Mouse (Mus musculus): ENCODE data around the gene Olfr126. TPM values are rescaled to one million over a fixed set of nuclear protein-coding genes. Genes with fewer than 3 reads are reported as not detected.
A peak's percentile ranks its signal among the peaks of the same experiment; 100 is the strongest.

The Olfr126 gene
- total and polyA plus RNA-seq, 3 experiments, result not detected

DNA sequence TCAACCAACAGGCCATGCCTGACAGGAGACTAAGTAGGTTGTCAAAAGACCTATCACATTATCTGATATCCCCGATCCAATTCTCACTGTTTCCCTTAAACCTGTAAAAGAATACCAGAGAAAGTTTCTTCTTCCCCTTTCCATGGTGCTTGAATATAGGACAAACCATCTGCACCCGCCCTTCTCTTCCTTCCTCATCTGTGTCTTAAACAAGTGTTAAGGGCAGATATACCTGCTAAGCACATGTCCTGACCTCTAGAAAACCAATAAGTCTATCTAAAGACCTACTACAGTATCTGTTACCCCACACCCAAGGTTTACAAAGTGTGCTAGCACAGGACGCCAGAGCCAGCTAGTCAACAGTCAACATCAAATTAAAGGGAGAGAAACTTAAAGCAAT, 26.5 kb downstream of the Olfr126 start:
- H3K27me3 ChIP-seq (ENCODE audit: control insufficient read depth in 1 of 2, insufficient read depth in 2 of 2, low read length in 2 of 2), result no peaks in the 10 kb centered on the region
- H3K9me3 ChIP-seq (replicated peaks; ENCODE audit: insufficient read depth, low read length), result no peaks in the 10 kb centered on the region

DNA sequence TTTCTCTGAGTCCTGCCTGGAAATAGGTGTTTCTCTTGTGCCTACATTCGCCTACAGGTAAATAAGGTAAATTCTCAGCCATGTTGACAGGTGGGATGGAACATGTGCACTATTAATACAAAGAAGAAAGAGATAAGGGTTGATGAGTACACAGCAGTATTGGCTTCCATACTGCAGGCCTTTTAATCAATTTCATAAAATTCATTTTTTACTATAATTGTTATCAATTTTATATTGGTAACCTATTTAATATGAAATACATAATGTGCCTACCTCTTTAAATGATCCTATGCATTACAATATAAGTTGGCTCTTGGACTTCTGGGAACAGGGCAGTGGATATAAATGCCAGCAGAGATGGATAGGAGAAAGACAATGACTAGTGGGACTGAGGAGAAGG, 52.9 kb downstream of the Olfr126 start, which contains the start of gene Olfr127:
Gene Olfr127, plus strand, starts transcription at position 301 of the 400 bp plus-strand sequence.
- Histone ChIP-seq H3K4me1 (ENCODE audit: control insufficient read depth in 1 of 2, insufficient read depth in 2 of 2, low read length in 2 of 2) (no peaks in the 10 kb centered on the region), H3K36me3 (ENCODE audit: control insufficient read depth in 1 of 2, insufficient read depth in 2 of 2, low read length in 2 of 2) (no peaks in the 10 kb centered on the region), H3K27ac (ENCODE audit: control insufficient read depth, low read depth, low read length) (no peak within 1 kb of the TSS), H3K4me3 (ENCODE audit: control insufficient read depth in 1 of 2, insufficient read depth in 1 of 2, low read depth in 2 of 2, low read length in 2 of 2) (no peak within 1 kb of the TSS), H3K79me2 (ENCODE audit: control insufficient read depth, insufficient read depth, low read length, poor library complexity) (no peaks in the 10 kb centered on the region), H3K9ac (ENCODE audit: control insufficient read depth, low read depth, low read length, poor library complexity, severe bottlenecking) (no peak within 1 kb of the TSS), H3K9me3 (replicated peaks; ENCODE audit: insufficient read depth, low read length) (no peaks in the 10 kb centered on the region), H3K27me3 (ENCODE audit: control insufficient read depth in 1 of 2, insufficient read depth in 2 of 2, low read length in 2 of 2) (no peaks in the 10 kb centered on the region)
- TF ChIP-seq ETS1 (IDR thresholded peaks at IDR 0.05; ENCODE audit: low read depth, low read length) (no peak), HCFC1 (IDR thresholded peaks at IDR 0.05; ENCODE audit: low read depth, low read length) (no peak), MAX (IDR thresholded peaks at IDR 0.05; ENCODE audit: low read length) (no peak), ZKSCAN1 (IDR thresholded peaks at IDR 0.05; ENCODE audit: low read depth, low read length) (no peak), GABPA (IDR thresholded peaks at IDR 0.05; ENCODE audit: low read depth, low read length) (no peak), RAD21 (IDR thresholded peaks at IDR 0.05; ENCODE audit: low read depth, low read length) (no peak), POLR2A (IDR thresholded peaks at IDR 0.05; ENCODE audit: control insufficient read depth in 1 of 2, insufficient read depth in 1 of 2, low read depth in 1 of 2, low read length in 2 of 2, poor library complexity in 1 of 2) (no peak), ELF1 (IDR thresholded peaks at IDR 0.05; ENCODE audit: low read depth, low read length) (no peak), SMC3 (IDR thresholded peaks at IDR 0.05; ENCODE audit: low read depth, low read length) (no peak)
- DNase-seq (ENCODE audit: low read depth, low spot score), result no peak

More for the DNA sequence above, 26.5 kb downstream of the Olfr126 start:
- H3K4me1 ChIP-seq (ENCODE audit: control insufficient read depth in 1 of 2, insufficient read depth in 2 of 2, low read length in 2 of 2), result no peaks in the 10 kb centered on the region; a peak in 1 of 4 replicates
- H3K27ac ChIP-seq (ENCODE audit: control insufficient read depth, low read depth, low read length), result peak overlapping the region; percentile 34
- TF ChIP-seq JUND (IDR thresholded peaks at IDR 0.05; ENCODE audit: low read depth, low read length), result no peak
- 0 out of 2 replicates have a peak, but pooled peaks have one; percentile 26 for TF ChIP-seq GATA1 (IDR thresholded peaks at IDR 0.05; ENCODE audit: low read depth, low read length)
- TF ChIP-seq ELF1 (IDR thresholded peaks at IDR 0.05; ENCODE audit: low read depth, low read length), result no peak
- no peak for TF ChIP-seq ETS1 (IDR thresholded peaks at IDR 0.05; ENCODE audit: low read depth, low read length)
- 0 out of 2 replicates have a peak, but pooled peaks have one; percentile 39 for TF ChIP-seq TCF12 (IDR thresholded peaks at IDR 0.05; ENCODE audit: low read depth, low read length)
- TF ChIP-seq MYC (IDR thresholded peaks at IDR 0.05; ENCODE audit: low read depth, low read length), result 0 out of 2 replicates have a peak, but pooled peaks have one; percentile 46
- 0 out of 2 replicates have a peak, but pooled peaks have one; percentile 25 for TF ChIP-seq MXI1 (IDR thresholded peaks at IDR 0.05; ENCODE audit: low read depth, low read length)
- peak; percentile 54 to 75; a peak in 3 of 4 replicates for TF ChIP-seq EP300 (IDR thresholded peaks at IDR 0.05; ENCODE audit: low read depth in 1 of 2, low read length in 2 of 2)
- DNase-seq (ENCODE audit: low read depth, low spot score), result peak; percentile 66
- peaks cover 0 to 2% of the 10 kb centered on the region in 2 experiments; a peak in 2 of 4 replicates for H3K36me3 ChIP-seq (ENCODE audit: control insufficient read depth in 1 of 2, insufficient read depth in 2 of 2, low read length in 2 of 2)
- H3K4me3 ChIP-seq (ENCODE audit: control insufficient read depth in 1 of 2, insufficient read depth in 1 of 2, low read depth in 2 of 2, low read length in 2 of 2), result no peak overlapping the region
- H3K9ac ChIP-seq (ENCODE audit: control insufficient read depth, low read depth, low read length, poor library complexity, severe bottlenecking), result no peak overlapping the region
- H3K79me2 ChIP-seq (ENCODE audit: control insufficient read depth, insufficient read depth, low read length, poor library complexity), result no peaks in the 10 kb centered on the region

Other genes with a start within 250 kb of the Olfr126 start
- gene Olfr115, start 220.4 kb upstream of the Olfr126 start, total RNA-seq (2012; rRNA removed), result not detected in 2 replicates
- not detected for gene Olfr115, start 220.4 kb upstream of the Olfr126 start, polyA plus RNA-seq (2012; ENCODE audit: insufficient read depth in 1 of 2, insufficient read length in 2 of 2, low read depth in 1 of 2, low replicate concordance in 2 of 2, missing spikeins in 1 of 2)
- not detected in 2 replicates for gene Olfr116, start 220.3 kb upstream of the Olfr126 start, total RNA-seq (2012; rRNA removed)
- not detected for gene Olfr116, start 220.3 kb upstream of the Olfr126 start, polyA plus RNA-seq (2012; ENCODE audit: insufficient read depth in 1 of 2, insufficient read length in 2 of 2, low read depth in 1 of 2, low replicate concordance in 2 of 2, missing spikeins in 1 of 2)
- gene Olfr117, start 183.7 kb upstream of the Olfr126 start, total RNA-seq (2012; rRNA removed), result not detected in 2 replicates
- gene Olfr117, start 183.7 kb upstream of the Olfr126 start, polyA plus RNA-seq (2012; ENCODE audit: insufficient read depth in 1 of 2, insufficient read length in 2 of 2, low read depth in 1 of 2, low replicate concordance in 2 of 2, missing spikeins in 1 of 2), result under 1 TPM in 1 of 2 experiments, not detected in 1; 0.03 TPM
- not detected in 2 replicates for gene Olfr118, start 180.5 kb upstream of the Olfr126 start, total RNA-seq (2012; rRNA removed)
- not detected for gene Olfr118, start 180.5 kb upstream of the Olfr126 start, polyA plus RNA-seq (2012; ENCODE audit: insufficient read depth in 1 of 2, insufficient read length in 2 of 2, low read depth in 1 of 2, low replicate concordance in 2 of 2, missing spikeins in 1 of 2)
- gene Olfr119, start 150.9 kb upstream of the Olfr126 start, total RNA-seq (2012; rRNA removed), result not detected in 2 replicates
- not detected for gene Olfr119, start 150.9 kb upstream of the Olfr126 start, polyA plus RNA-seq (2012; ENCODE audit: insufficient read depth in 1 of 2, insufficient read length in 2 of 2, low read depth in 1 of 2, low replicate concordance in 2 of 2, missing spikeins in 1 of 2)
- gene Olfr120, start 125.7 kb upstream of the Olfr126 start, total RNA-seq (2012; rRNA removed), result not detected in 2 replicates
- not detected for gene Olfr120, start 125.7 kb upstream of the Olfr126 start, polyA plus RNA-seq (2012; ENCODE audit: insufficient read depth in 1 of 2, insufficient read length in 2 of 2, low read depth in 1 of 2, low replicate concordance in 2 of 2, missing spikeins in 1 of 2)
- gene Olfr121, start 98.6 kb upstream of the Olfr126 start, total RNA-seq (2012; rRNA removed), result not detected in 2 replicates
- not detected for gene Olfr121, start 98.6 kb upstream of the Olfr126 start, polyA plus RNA-seq (2012; ENCODE audit: insufficient read depth in 1 of 2, insufficient read length in 2 of 2, low read depth in 1 of 2, low replicate concordance in 2 of 2, missing spikeins in 1 of 2)
- not detected in 2 replicates for gene Olfr122, start 78.9 kb upstream of the Olfr126 start, total RNA-seq (2012; rRNA removed)
- gene Olfr122, start 78.9 kb upstream of the Olfr126 start, polyA plus RNA-seq (2012; ENCODE audit: insufficient read depth in 1 of 2, insufficient read length in 2 of 2, low read depth in 1 of 2, low replicate concordance in 2 of 2, missing spikeins in 1 of 2), result not detected
- not detected in 2 replicates for gene Olfr123, start 54.0 kb upstream of the Olfr126 start, total RNA-seq (2012; rRNA removed)
- not detected for gene Olfr123, start 54.0 kb upstream of the Olfr126 start, polyA plus RNA-seq (2012; ENCODE audit: insufficient read depth in 1 of 2, insufficient read length in 2 of 2, low read depth in 1 of 2, low replicate concordance in 2 of 2, missing spikeins in 1 of 2)
- gene Olfr124, start 47.6 kb upstream of the Olfr126 start, total RNA-seq (2012; rRNA removed), result not detected in 2 replicates
- gene Olfr124, start 47.6 kb upstream of the Olfr126 start, polyA plus RNA-seq (2012; ENCODE audit: insufficient read depth in 1 of 2, insufficient read length in 2 of 2, low read depth in 1 of 2, low replicate concordance in 2 of 2, missing spikeins in 1 of 2), result not detected
- gene Olfr125, start 14.5 kb upstream of the Olfr126 start, total RNA-seq (2012; rRNA removed), result not detected in 2 replicates
- gene Olfr125, start 14.5 kb upstream of the Olfr126 start, polyA plus RNA-seq (2012; ENCODE audit: insufficient read depth in 1 of 2, insufficient read length in 2 of 2, low read depth in 1 of 2, low replicate concordance in 2 of 2, missing spikeins in 1 of 2), result not detected
- not detected in 2 replicates for gene Olfr127, start 53.0 kb downstream of the Olfr126 start, total RNA-seq (2012; rRNA removed)
- under 1 TPM in 1 of 2 experiments, not detected in 1; 0.11 TPM for gene Olfr127, start 53.0 kb downstream of the Olfr126 start, polyA plus RNA-seq (2012; ENCODE audit: insufficient read depth in 1 of 2, insufficient read length in 2 of 2, low read depth in 1 of 2, low replicate concordance in 2 of 2, missing spikeins in 1 of 2)
- gene Olfr128, start 73.1 kb downstream of the Olfr126 start, total RNA-seq (2012; rRNA removed), result not detected in 2 replicates
- gene Olfr128, start 73.1 kb downstream of the Olfr126 start, polyA plus RNA-seq (2012; ENCODE audit: insufficient read depth in 1 of 2, insufficient read length in 2 of 2, low read depth in 1 of 2, low replicate concordance in 2 of 2, missing spikeins in 1 of 2), result not detected
- not detected in 2 replicates for gene Olfr761, start 105.6 kb downstream of the Olfr126 start, total RNA-seq (2012; rRNA removed)
- gene Olfr761, start 105.6 kb downstream of the Olfr126 start, polyA plus RNA-seq (2012; ENCODE audit: insufficient read depth in 1 of 2, insufficient read length in 2 of 2, low read depth in 1 of 2, low replicate concordance in 2 of 2, missing spikeins in 1 of 2), result not detected
- gene Olfr129, start 212.6 kb downstream of the Olfr126 start, total RNA-seq (2012; rRNA removed), result not detected in 2 replicates
- not detected for gene Olfr129, start 212.6 kb downstream of the Olfr126 start, polyA plus RNA-seq (2012; ENCODE audit: insufficient read depth in 1 of 2, insufficient read length in 2 of 2, low read depth in 1 of 2, low replicate concordance in 2 of 2, missing spikeins in 1 of 2)
- not detected in 2 replicates for gene Olfr130, start 216.4 kb downstream of the Olfr126 start, total RNA-seq (2012; rRNA removed)
- not detected for gene Olfr130, start 216.4 kb downstream of the Olfr126 start, polyA plus RNA-seq (2012; ENCODE audit: insufficient read depth in 1 of 2, insufficient read length in 2 of 2, low read depth in 1 of 2, low replicate concordance in 2 of 2, missing spikeins in 1 of 2)
- not detected in 2 replicates for gene Olfr131, start 241.2 kb downstream of the Olfr126 start, total RNA-seq (2012; rRNA removed)
- not detected for gene Olfr131, start 241.2 kb downstream of the Olfr126 start, polyA plus RNA-seq (2012; ENCODE audit: insufficient read depth in 1 of 2, insufficient read length in 2 of 2, low read depth in 1 of 2, low replicate concordance in 2 of 2, missing spikeins in 1 of 2)

Data from MEL (cell line).